Mouse (Mus musculus): ENCODE results near the gene Dennd2d.

The Dennd2d gene

DNA sequence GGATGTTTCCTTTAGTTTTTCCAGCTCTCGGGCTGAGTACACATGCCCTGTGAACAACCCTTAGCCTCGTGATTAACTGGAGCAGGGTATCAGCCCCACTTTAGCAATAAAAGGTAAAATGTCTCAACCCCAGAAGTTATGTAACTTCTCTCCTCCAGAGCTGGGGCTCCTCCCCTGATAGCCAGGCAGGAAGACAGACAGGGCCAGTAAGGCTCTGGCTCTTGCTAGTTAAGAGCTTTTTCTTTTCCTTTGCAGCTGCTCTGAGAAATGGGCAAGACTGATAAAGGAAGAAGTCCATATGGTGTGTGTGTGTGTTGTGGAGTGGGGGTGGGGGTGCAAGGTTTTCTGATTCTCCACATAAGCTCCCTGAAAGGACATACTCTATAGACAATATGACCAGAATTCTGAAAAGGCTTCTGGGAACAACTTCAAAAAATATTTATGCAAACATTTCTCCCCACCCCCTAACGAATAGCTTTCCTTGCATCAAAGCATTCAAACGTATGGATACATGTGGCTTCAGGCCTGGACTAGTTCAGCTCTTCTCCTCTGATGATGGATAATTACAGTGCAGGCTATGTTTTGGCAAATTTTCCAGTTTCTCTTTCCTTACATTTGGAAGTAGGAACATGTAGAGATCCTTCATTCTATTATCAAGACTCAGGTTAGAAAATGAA is 14.0 kb downstream of the Dennd2d start:
- DNase-seq, result peak; percentile 68

DNA sequence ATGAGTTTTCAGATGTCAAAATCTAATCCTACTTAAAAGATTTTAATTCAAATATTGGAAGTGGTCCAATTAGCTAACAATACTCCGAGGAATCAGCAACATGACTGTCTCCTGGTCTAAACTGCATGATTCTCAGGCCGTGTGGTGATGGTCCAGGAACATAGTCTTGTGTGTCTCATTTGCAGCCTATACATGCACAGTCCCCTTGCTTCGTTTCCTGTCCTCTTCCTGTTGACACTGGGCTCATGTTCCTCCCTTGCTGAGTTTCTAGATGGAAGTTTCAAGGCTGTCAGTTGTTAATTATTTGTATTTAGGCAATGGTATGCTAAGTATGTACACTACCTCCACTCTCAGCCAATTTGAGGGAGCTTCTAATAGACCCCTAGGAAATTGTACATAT is 14.8 kb downstream of the Dennd2d start:
- DNase-seq, result no peak

GRCm38 (mm10) chr3:106500510-106500909 is 18.3 kb downstream of the Dennd2d start:
- no peak for DNase-seq

DNA sequence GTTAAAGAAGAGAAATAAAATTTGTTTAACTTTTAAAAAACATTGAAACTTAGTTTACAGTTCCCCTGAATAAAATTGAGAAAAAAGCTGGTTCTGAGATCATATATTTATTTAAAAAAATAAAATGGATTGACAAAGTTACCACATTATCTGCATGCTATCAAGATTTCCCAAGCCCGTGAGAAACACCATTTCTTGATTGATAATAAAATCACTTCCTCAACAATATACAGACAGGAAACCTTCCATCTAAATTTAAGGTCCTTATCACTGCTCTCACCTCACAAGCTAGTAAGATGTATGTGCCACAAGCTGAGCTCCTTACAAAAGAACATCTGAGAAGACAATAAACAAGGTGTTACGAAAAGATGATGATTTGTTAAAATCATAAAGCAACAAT is 20.7 kb downstream of the Dennd2d start:
- DNase-seq, result no peak

- no peak for DNase-seq
Observed at GRCm38 (mm10) chr3:106510669-106511068, 28.5 kb downstream of the Dennd2d start.

GRCm38 (mm10) chr3:106515016-106515415 is 32.8 kb downstream of the Dennd2d start:
- DNase-seq, result peak; percentile 9

DNA sequence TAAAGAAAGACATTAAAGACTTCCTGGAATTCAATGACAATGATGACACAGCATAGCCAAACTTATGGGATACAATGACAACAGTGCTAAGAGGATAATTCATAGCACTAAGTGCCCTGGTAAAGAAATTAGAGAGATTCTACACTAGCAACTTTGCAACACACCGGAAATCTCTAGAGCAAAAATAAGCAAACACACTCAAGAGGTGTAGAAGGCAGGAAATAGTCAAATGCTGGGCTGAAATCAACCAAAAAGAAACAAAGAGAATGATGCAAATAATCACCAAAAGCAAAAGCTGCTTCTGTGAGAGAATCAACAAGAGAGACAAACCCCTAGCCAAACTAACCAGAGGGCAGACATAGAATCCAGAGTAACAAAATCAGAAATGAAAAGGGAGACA is 40.5 kb downstream of the Dennd2d start:
- DNase-seq, result no peak

- no peak for DNase-seq
Observed at GRCm38 (mm10) chr3:106526411-106526810, 44.2 kb downstream of the Dennd2d start.

DNA sequence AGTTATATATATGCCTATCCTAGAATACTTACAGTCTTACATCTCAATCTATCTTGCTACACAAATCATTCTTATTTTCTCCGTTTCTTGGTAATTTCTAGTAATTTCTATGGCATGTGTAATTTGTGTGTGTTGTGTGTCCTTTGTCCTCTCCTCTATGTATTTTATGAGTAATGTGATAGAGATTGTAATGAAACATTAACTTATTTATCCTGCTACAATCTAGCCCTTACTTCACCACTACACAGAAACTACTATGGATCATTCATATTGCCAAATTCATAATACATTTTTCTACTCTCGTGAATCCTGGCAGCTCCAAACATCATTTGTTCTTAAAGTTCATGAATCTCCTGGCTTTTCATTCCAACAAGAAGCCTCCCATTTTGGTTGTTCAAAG is 45.8 kb downstream of the Dennd2d start:
- DNase-seq, result no peak

DNA sequence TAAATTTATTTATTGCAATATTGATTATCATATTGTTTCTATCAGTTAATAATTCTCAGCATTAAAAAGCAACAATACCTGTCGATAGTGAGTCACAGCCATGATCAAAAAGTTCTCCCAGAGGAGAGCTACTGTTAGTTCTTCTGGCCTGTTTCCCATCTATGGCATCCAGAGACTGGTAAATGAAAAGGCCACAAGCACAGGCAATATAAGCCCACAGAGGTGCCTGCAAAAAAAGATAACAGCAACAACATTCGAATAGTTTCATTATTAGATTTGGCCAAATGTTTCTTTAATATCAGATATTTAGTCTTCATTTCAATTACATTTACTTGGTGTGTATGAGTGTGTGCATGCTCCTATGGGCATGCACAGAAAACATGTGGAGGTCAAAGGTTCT is 51.1 kb downstream of the Dennd2d start:
- DNase-seq, result no peak

DNA sequence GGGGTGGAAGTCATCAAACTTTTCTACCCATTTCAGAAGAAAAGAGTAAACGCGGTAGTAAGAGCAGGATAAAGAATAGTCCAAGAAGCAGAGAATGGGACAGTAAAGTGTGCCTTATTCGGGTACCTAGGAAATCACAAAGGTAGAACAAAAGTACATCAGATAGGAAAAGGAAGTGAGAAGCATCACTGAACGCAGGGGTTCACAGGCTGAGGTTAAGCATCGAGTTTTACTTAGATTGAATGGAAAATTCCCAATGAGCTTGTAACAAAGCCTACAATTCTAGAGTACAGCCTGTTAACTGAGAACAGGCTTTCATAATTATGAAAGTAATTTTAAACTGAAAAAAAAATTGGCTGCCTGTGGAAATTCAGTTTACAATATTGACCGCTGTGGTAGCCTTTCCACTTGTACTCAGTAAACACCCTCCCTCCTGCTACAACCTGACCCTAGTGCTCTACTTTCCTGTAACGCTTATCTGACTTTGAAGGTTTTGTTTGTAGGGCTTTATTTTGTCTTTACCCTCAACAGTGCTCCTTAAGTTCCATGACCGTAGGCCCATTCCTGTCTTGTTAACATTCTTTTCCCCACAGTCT is 62.6 kb downstream of the Dennd2d start:
- no peak for DNase-seq

- peak; percentile 92 for DNase-seq
Observed at GRCm38 (mm10) chr3:106547171-106547923, 65.1 kb downstream of the Dennd2d start, which contains the start of the genes Dram2 and Cept1. Gene Dram2, plus strand, starts transcription at chr3:106547798. Gene Cept1, minus strand, starts transcription at chr3:106547802.

- no peak for DNase-seq
Observed at GRCm38 (mm10) chr3:106547924-106548539, 65.8 kb downstream of the Dennd2d start.

DNA sequence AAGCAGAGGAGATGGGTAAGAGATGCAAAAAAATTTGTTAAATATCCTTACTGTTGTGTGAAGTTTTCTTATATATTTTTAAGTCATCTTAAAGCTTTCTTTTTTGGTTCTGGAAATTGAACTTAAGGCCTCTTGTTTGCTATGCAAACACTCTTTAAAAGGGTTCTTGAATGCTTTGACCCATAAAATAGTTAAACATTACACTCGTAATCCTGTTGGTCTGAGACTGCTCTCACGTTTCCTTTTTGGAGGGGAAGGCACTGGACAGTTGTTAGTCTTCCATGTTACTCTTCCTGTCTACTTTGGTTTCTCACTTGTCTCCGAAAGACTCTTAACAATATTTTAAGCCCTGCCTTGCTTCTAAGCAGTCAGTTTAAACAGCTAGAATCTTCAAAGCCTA is 66.8 kb downstream of the Dennd2d start:
- DNase-seq, result no peak

Measured in liver (tissue).